Mouse (Mus musculus) G1E (cell line): ENCODE data around the gene Gsta1.

Experiments used
- CTCF ChIP-seq: IDR thresholded peaks from 2 replicates; pipeline ENCODE4 v1.5.1; 2012; ENCODE audit warnings: low read depth, low read length, inconsistent platforms, mixed read lengths
- GATA1 ChIP-seq: IDR thresholded peaks from 2 replicates; pipeline ENCODE4 v1.6.1; 2012; ENCODE audit warnings: borderline replicate concordance, low read length, inconsistent platforms, mixed read lengths
- GATA2 ChIP-seq: IDR thresholded peaks from 2 replicates; pipeline ENCODE4 v1.6.1; 2012; ENCODE audit warnings: low read depth, low read length, inconsistent platforms, borderline replicate concordance
- POLR2AphosphoS5 ChIP-seq: IDR thresholded peaks from 2 replicates; pipeline ENCODE4 v1.6.1; 2012; ENCODE audit warnings: low read depth, low read length, inconsistent platforms; ENCODE audit not compliant: insufficient replicate concordance
- TAL1 ChIP-seq: conservative IDR thresholded peaks from 2 replicates; pipeline ENCODE4 v1.6.1; 2012; ENCODE audit warnings: low read depth, low read length, inconsistent platforms, mixed read lengths

DNA sequence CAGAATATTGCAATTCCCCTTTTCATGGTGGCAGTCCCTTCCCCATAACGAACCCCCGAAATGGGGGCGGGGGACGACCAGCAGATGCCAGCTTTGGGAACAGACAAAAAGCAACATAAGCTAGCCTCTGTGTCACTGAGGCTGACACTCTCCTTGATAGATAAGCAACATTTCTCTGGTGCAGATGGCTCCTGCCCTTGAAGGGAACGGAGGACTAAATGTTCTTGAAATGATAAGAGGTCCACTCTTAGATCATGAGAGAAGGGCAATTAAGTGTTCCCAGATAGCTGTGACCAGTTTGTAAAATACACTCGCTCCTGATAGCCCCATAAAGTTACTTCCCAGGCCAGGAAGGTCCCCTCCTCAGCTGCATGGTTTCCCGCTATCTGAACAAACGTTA, 41.5 kb upstream of the Gsta1 start:
- no peak for TF ChIP-seq CTCF
- TF ChIP-seq POLR2AphosphoS5: no peak
- TF ChIP-seq GATA1: no peak
- no peak for TF ChIP-seq TAL1
- no peak for TF ChIP-seq GATA2
